Comparison of ENCODE assay signal across 19 mouse cellular contexts in the genomic region with DNA sequence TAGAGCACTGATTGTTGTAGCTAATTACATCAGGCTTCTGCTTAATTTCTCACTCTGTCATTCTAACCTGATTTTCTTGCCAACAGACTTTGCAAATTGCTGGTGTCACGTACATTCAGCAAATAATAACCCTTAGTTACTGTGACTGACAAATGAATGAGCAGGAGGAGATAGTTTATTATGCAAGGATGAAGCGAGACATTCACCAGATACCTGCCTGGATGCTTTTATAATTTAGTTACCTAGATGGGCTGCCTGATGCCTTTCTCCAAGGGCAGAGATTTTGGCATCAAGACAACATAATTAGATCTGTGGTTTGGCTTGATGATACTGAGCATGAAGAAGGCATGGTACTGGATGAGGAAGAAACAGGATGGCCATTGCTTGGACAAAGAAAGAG.
A peak's percentile ranks its signal among the peaks of the same experiment; 100 is the strongest.
DNase-seq lines count a peak whose midpoint lies in the region; ATAC-seq and TF ChIP-seq lines count a peak whose summit lies in the region.
"Had no signal": no experiment of that assay in that cellular context is flagged by ENCODE, and none has a peak within 500 bp of the region (broad histone marks: within the 10 kb centered on the region; RNA-seq: fewer than 3 reads in every experiment).

No protein-coding gene starts in this region.

- no peaks in the 10 kb centered on the region for H3K9me3 ChIP-seq in forebrain, postnatal 0 days (ENCODE audit: low read length)
- no peaks in the 10 kb centered on the region for H3K9me3 ChIP-seq in forebrain, embryonic 13.5 days (replicated peaks)
- H3K9me3 ChIP-seq: embryonic facial prominence, embryonic 12.5 days; forebrain, embryonic 12.5 days; heart, embryonic 15.5 days had no signal

- peak; percentile 1 for DNase-seq in adrenal gland, adult 8-10 months
- no peak for DNase-seq in adrenal gland, postnatal 10 days
- no peak for DNase-seq in forebrain, postnatal 0 days
- DNase-seq in brain, embryonic 14.5 days (ENCODE audit: low read depth): peak; percentile 43
- DNase-seq in embryo, embryonic 10 days (ENCODE audit: low spot score): no peak
- DNase-seq: cerebellum, adult 2 months; cerebellum, postnatal 10 days; gastrocnemius, postnatal 14 days; heart, adult 2 months; heart, postnatal 14 days; kidney, adult 8-10 months had no signal

- WGBS in forebrain, postnatal 0 days: 29% methylated on average over 2 of the region's 2 CpGs
- 53% methylated on average over 2 of the region's 2 CpGs for WGBS in forebrain, embryonic 13.5 days

- no peak for TF ChIP-seq POLR2A in brain, embryonic 14.5 days (IDR thresholded peaks at IDR 0.05; ENCODE audit: borderline replicate concordance, extremely low read depth, insufficient read depth, insufficient read length, poor library complexity, severe bottlenecking)

- H3K4me3 ChIP-seq in forebrain, postnatal 0 days (ENCODE audit: low read depth, low read length): no peak overlapping the region
- H3K4me3 ChIP-seq in forebrain, embryonic 13.5 days: no peak overlapping the region
- H3K4me3 ChIP-seq: embryonic facial prominence, embryonic 12.5 days; forebrain, embryonic 12.5 days; heart, adult 2 months; heart, embryonic 15.5 days; hindbrain, embryonic 13.5 days had no signal

- no peak overlapping the region for H3K4me2 ChIP-seq in forebrain, postnatal 0 days (ENCODE audit: low read depth)
- no peak overlapping the region for H3K4me2 ChIP-seq in forebrain, embryonic 13.5 days
- H3K4me2 ChIP-seq: embryonic facial prominence, embryonic 12.5 days; forebrain, embryonic 12.5 days; heart, embryonic 11.5 days; heart, embryonic 15.5 days; hindbrain, embryonic 13.5 days had no signal

- no peaks in the 10 kb centered on the region for H3K27me3 ChIP-seq in forebrain, postnatal 0 days (ENCODE audit: insufficient read depth, low read length)
- no peaks in the 10 kb centered on the region for H3K27me3 ChIP-seq in forebrain, embryonic 13.5 days
- H3K27me3 ChIP-seq: CH12.LX; embryonic facial prominence, embryonic 12.5 days; forebrain, embryonic 12.5 days; heart, embryonic 15.5 days; hindbrain, embryonic 13.5 days had no signal

- peak; percentile 60; the same call in 1 of the 2 replicates for ATAC-seq in forebrain, postnatal 0 days
- ATAC-seq in forebrain, embryonic 13.5 days: no peak
- ATAC-seq: hindbrain, postnatal 0 days had no signal

- H3K4me1 ChIP-seq in forebrain, postnatal 0 days (ENCODE audit: insufficient read depth): no peaks in the 10 kb centered on the region
- no peaks in the 10 kb centered on the region for H3K4me1 ChIP-seq in forebrain, embryonic 13.5 days
- H3K4me1 ChIP-seq: embryonic facial prominence, embryonic 12.5 days; forebrain, embryonic 12.5 days; hindbrain, embryonic 13.5 days had no signal

- H3K36me3 ChIP-seq in forebrain, postnatal 0 days (ENCODE audit: insufficient read depth): no peaks in the 10 kb centered on the region
- no peaks in the 10 kb centered on the region for H3K36me3 ChIP-seq in forebrain, embryonic 13.5 days (ENCODE audit: poor library complexity, severe bottlenecking)
- H3K36me3 ChIP-seq: embryonic facial prominence, embryonic 12.5 days; forebrain, embryonic 12.5 days; heart, embryonic 15.5 days; hindbrain, embryonic 13.5 days had no signal

- H3K9ac ChIP-seq in forebrain, postnatal 0 days: no peak overlapping the region
- no peak overlapping the region for H3K9ac ChIP-seq in forebrain, embryonic 13.5 days
- H3K9ac ChIP-seq: embryonic facial prominence, embryonic 12.5 days; forebrain, embryonic 12.5 days; heart, embryonic 15.5 days; hindbrain, embryonic 13.5 days had no signal

- TF ChIP-seq CTCF in forebrain, postnatal 0 days (IDR thresholded peaks at IDR 0.05; ENCODE audit: low read depth): no peak
- no peak for TF ChIP-seq CTCF in brain, embryonic 14.5 days (IDR thresholded peaks at IDR 0.05; ENCODE audit: borderline replicate concordance, extremely low read depth, insufficient read depth, insufficient read length)

- no peak overlapping the region for H3K27ac ChIP-seq in forebrain, postnatal 0 days (ENCODE audit: low read depth, low read length)
- no peak overlapping the region for H3K27ac ChIP-seq in forebrain, embryonic 13.5 days
- H3K27ac ChIP-seq: embryonic facial prominence, embryonic 12.5 days; forebrain, embryonic 12.5 days; heart, adult 2 months; heart, embryonic 15.5 days; hindbrain, embryonic 13.5 days; hindbrain, postnatal 0 days had no signal

Comparison
In these comparisons a context has a peak if more than half of its experiments do, and no peak if none do; other contexts are left out.
1. DNase-seq: peak in adrenal gland, adult 8-10 months (single experiment) and brain, embryonic 14.5 days (single experiment); none in adrenal gland, postnatal 10 days (single experiment), forebrain, postnatal 0 days (single experiment) and embryo, embryonic 10 days (single experiment).